Mouse (Mus musculus) macrophage (primary cell): ENCODE data around the gene D330020A13Rik. TPM values are rescaled to one million over a fixed set of nuclear protein-coding genes. Genes with fewer than 3 reads are reported as not detected.
"Not testable (repeated sequence)": the region's sequence is repeated elsewhere in the genome, so short reads cannot be mapped to it uniquely, and the experiment has no call there.

Experiments used
- H3K27ac ChIP-seq: fragments of 350-480 bp; formaldehyde crosslinking; 2 replicates; pipeline ENCODE4 v1.9.0; 2021
- H3K36me3 ChIP-seq: fragments of 350-480 bp; formaldehyde crosslinking; 2 replicates; pipeline ENCODE4 v1.9.0; 2021; ENCODE audit errors: inconsistent target
- H3K4me3 ChIP-seq: fragments of 350-480 bp; formaldehyde crosslinking; 2 replicates; pipeline ENCODE4 v1.9.0; 2021; ENCODE audit errors: inconsistent target
- H3K79me2 ChIP-seq: fragments of 350-480 bp; formaldehyde crosslinking; 2 replicates; pipeline ENCODE4 v1.9.0; 2021; ENCODE audit errors: inconsistent target
- WGBS: methylation state at CpG from one replicate; pipeline ENCODE4 v1.1.7; 2026; ENCODE audit warnings: inconsistent platforms; ENCODE audit not compliant: missing documents; 5-methylcytosine and 5-hydroxymethylcytosine counted together
- polyA plus RNA-seq: library from polyadenylated mRNA; stranded (reverse); fragments of 250-400 nt; gene quantifications from 3 replicates; pipeline ENCODE4 v1.2.4, GENCODE M21; 2018; ENCODE audit warnings: inconsistent platforms

D330020A13Rik gene
- polyA plus RNA-seq, 1 experiment from 2014 or later, result not detected

DNA sequence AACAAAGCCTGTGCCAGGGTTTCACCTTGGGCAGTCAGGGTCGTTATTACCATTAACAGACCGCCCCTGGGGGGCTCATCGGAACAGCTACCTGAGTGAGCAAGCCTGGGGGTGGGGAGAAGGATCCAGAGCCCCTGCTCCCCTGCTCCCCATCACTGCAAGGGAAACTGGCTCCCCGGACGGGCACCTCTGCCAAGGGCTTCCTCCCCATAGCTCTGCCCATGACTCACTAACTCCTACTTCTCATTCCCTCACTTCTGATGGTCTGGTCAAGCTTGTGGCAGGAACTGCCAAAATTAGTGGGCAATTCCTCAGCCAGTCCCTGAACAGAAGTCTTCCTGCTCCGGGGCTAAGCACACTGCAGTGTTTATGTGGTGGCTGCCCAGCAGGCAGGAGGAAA, 18.9 kb upstream of the D330020A13Rik start:
- no peaks in the 10 kb centered on the region for H3K79me2 ChIP-seq
- no peak overlapping the region for H3K4me3 ChIP-seq
- H3K27ac ChIP-seq, result no peak overlapping the region
- 40% methylated on average over 6 of the region's 6 CpGs for WGBS
- no peaks in the 10 kb centered on the region for H3K36me3 ChIP-seq

DNA sequence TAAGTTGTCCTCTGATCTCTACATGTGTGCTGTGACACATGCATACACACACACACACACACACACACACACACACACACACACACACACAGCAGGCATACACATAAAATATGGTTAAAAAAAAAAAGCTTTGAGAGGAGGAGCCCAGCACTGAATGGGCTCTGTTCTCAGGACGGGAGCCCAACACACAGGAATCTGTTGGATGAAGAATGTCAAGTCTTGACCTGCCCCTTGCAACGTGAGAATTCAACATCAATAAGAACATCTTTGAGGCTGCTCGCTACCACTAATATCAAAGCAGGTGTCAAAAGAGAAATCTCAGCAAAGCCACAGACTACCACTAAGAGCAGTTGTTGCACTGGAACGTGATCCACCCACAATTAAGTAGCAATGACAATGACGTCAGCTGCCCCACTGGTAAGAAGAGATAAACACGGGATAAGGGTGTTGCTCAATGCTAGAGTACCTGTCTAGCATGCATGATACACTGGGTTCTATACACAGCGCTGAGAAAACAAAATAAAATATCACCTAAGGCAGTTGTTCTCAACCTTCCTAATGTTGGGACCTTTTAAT, 17.2 kb upstream of the D330020A13Rik start:
- no peaks in the 10 kb centered on the region for H3K79me2 ChIP-seq
- H3K4me3 ChIP-seq, result no peak overlapping the region
- H3K27ac ChIP-seq, result no peak overlapping the region
- 79% methylated on average over 7 of the region's 7 CpGs for WGBS
- no peaks in the 10 kb centered on the region for H3K36me3 ChIP-seq

DNA sequence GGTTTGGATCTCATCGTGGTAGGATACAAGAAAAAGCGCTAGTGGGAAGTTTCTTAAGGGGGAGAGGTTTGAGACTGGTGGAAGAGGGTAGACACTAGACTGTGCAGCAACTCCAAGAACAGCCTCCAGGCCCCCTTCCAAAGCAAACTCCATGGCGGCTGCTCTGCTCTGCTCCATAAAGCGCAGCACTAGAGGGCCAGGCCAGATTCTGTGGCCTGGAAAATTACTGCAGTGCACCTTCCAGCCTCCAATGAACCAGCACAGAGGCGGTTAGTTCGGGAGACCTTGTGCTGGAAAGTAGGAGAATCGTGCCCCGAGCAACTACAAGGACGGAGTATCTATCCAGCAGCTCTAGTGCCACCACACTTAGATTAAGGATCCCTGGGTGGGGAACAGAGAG, 6.9 kb upstream of the D330020A13Rik start:
- H3K36me3 ChIP-seq, result no peaks in the 10 kb centered on the region
- H3K27ac ChIP-seq, result no peak overlapping the region
- H3K79me2 ChIP-seq, result no peaks in the 10 kb centered on the region
- no peak overlapping the region for H3K4me3 ChIP-seq
- 95% methylated on average over 9 of the region's 9 CpGs for WGBS

DNA sequence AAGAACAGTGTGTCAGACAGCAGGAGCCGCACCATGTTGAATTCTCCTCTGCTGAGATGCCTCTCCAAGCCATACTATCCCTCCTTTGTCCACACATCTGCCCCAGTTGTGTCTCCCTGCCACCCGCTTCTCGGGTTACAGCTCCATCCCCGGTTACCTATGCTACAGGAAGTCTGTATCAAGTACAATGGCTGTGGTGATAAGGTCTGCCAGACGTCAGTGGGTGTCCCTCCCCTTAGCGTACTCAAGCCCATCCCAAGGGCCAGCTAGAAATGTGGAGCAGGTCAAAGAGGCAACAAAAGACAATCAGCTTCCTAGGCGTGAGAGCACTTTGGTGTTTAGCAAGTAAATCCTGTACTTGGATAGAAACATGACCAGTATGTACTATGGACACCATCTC, 5.6 kb upstream of the D330020A13Rik start:
- Histone ChIP-seq H3K4me3 (no peak overlapping the region), H3K79me2 (no peaks in the 10 kb centered on the region), H3K36me3 (no peaks in the 10 kb centered on the region), H3K27ac (no peak overlapping the region)
- 45% methylated on average over 7 of the region's 7 CpGs for WGBS

DNA sequence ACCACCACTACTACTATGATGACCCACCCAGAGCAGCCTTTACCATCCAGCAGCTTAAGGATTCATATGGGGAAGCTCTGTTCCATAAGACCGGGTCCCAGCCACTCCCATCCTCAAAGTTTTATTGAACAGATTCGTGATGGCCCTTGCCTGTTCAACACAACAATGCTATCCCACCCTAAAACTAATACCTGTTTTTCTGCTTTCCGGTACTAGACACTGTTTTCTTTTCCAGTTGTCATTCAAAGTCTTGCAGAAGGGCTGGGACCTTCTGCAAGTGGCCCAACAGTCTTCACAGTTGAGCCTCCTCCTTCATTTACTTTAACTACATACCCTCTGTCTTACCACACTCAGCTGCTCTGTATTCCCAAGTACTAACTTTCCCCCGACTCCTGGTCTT, 4.7 kb upstream of the D330020A13Rik start:
- H3K27ac ChIP-seq, result no peak overlapping the region
- no peaks in the 10 kb centered on the region for H3K79me2 ChIP-seq
- no peaks in the 10 kb centered on the region for H3K36me3 ChIP-seq
- 86% methylated on average over 4 of the region's 4 CpGs for WGBS
- no peak overlapping the region for H3K4me3 ChIP-seq

DNA sequence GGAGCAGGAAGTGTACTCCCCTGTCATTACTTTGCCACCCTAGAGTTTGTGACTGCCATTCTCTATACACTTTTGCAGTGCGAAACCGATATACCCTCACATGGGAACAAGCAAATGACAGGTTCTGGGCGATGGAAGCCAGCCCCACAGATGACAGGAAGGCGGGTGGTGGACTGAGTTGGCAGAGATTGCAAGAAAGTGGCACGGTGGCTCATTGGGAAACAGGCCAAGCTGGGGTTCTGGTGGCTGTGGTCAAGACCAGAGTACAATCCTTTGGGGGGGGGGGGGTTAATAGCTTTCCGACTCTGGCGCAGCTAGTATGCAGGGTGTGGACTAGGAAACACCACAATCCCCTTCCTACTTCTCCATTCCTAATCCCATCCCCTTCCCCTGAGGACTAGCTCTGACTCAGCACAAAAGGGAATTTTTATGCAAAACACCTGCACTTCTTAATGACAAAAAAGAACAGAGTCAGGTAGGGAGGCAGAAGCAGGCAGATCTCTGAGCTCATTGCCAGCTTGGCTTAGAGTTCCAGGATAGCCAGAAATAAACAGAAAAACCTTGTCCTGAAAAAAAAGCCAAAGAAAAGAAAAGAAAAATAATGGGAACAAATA, 2.7 kb upstream of the D330020A13Rik start:
- Histone ChIP-seq H3K4me3 (no peak overlapping the region), H3K27ac (no peak overlapping the region), H3K79me2 (no peaks in the 10 kb centered on the region), H3K36me3 (no peaks in the 10 kb centered on the region)
- WGBS, result 52% methylated on average over 6 of the region's 7 CpGs

DNA sequence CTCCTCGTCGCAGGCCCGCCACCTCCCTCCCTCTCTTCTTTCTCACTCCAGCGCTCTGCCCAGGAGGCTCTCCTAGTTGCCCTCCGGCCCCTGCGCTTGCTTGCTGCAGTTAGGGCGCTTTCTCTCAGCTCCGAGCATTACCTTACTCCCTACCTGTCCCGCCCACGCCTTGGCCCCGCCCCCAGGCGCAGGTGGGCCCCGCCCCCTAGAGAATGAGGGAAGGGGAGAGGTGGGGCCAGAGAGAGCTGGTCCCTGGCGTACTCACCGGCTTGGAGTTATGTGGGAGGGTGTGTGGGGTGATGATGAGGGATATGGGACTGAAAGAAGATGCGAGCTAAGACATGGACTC, 595 bp downstream of the D330020A13Rik start:
- H3K36me3 ChIP-seq, result no peaks in the 10 kb centered on the region
- no peak overlapping the region for H3K27ac ChIP-seq
- H3K79me2 ChIP-seq, result no peaks in the 10 kb centered on the region
- H3K4me3 ChIP-seq, result no peak overlapping the region
- 2% methylated on average over 11 of the region's 16 CpGs for WGBS

DNA sequence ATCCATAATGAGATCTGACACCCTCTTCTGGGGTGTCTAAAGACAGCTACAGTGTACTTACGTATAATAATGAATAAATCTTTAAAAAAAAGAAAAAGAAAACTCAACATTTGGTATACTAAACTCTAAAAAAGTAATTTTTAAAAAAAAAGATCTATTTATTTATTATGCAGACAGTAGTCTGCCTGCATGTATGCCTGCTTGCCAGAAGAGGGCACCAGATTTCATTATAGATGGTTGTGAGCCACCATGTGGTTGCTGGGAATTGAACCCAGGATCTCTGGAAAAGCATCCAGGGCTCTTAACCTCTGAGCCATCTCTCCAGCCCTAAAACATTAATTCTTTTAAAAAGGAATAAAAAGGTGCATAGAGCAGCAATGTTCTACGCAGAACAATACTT, 2.4 kb downstream of the D330020A13Rik start:
- not testable (repeated sequence) for H3K27ac ChIP-seq, H3K79me2 ChIP-seq, H3K4me3 ChIP-seq, H3K36me3 ChIP-seq
- 94% methylated on average over 2 of the region's 2 CpGs for whole genome bisulfite sequencing

DNA sequence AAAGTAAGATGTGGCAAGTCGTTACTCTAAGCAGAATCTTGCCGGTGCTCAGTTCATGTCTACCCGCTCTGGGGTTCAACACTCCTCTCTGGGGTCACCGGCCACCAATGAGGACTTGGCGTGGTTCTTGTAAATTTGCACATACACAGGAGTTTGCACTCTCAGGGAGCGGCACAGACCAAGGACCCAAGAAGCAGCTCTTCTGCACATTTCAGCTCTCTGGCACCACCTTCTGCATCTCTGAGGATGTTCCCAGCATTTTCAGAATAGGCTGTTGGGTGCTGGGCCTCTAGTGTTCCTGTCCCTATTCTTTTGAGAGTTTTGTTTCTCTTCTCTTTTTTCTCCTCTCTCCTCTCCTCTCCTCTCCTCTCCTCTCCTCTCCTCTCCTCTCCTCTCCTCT, 7.0 kb downstream of the D330020A13Rik start:
- H3K4me3 ChIP-seq, result no peak overlapping the region
- 27% methylated on average over 6 of the region's 6 CpGs for WGBS
- H3K79me2 ChIP-seq, result no peaks in the 10 kb centered on the region
- H3K27ac ChIP-seq, result no peak overlapping the region
- H3K36me3 ChIP-seq, result no peaks in the 10 kb centered on the region

DNA sequence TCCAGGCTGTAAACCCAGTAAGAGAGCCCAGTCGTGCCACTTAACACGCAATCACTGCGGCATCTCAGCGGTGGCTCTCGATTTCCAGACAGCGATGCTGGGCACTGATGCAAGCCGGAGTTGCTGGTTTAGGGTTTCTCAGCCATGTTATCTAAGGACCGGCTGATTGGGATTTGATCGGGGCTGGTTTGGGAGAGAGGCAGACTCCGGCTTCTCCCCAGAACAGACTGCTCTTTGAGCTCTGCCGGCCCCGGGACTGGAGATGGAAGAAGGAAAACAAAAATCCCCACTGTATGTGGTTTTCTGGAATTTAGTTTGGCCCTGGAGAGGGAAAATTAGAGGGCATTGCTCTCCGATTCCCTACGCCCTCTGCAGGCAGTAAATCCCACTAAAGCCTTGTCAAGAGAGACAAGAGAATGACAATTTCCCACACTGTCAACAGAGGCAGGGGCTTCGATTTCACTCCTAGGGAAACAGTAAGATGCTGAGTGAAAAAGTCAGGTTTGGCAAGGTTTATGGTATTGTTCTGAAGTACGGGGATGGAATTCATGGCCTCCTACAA, 8.7 kb downstream of the D330020A13Rik start:
- no peak overlapping the region for H3K4me3 ChIP-seq

DNA sequence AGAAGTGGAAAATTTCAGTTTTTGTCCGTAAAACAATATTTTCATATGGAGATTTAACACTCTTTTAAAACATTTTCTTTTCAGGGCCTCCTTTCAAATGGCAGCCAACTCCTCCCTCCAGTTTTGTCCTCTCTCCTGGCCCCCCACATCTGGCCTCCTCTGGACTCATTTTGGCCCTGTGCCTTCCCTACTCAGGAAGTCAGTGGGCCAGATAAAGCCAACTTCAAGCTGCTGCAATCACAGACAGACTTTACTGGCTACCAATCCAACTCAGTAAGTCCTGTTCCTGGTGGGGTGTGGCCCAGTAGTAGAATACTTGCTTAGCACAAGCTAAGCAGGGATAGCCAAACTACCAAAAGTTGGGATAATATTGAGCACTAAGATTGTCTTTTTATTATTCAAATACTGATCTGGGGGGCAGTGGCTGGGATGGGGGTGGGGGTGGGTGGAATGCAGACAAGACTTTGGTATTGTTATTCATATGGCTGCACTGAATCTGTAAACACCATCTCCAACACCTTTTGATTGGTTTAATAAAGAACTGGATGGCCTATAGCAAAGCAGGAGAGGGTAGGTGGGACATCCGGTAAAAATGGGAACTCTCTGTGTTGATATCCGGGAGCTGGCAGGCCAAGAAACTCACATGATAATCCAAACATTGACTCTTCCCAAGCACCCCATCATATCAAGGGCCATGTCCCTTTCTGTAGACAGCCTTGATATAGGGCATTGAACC, 12.9 kb downstream of the D330020A13Rik start:
- Histone ChIP-seq H3K4me3 (no peak overlapping the region), H3K79me2 (no peaks in the 10 kb centered on the region), H3K27ac (no peak overlapping the region), H3K36me3 (no peaks in the 10 kb centered on the region)
- 77% methylated on average over 3 of the region's 3 CpGs for WGBS

More for the DNA sequence above, 8.7 kb downstream of the D330020A13Rik start:
- H3K27ac ChIP-seq, result no peak overlapping the region
- no peaks in the 10 kb centered on the region for H3K79me2 ChIP-seq
- WGBS, result 46% methylated on average over 16 of the region's 16 CpGs
- no peaks in the 10 kb centered on the region for H3K36me3 ChIP-seq

DNA sequence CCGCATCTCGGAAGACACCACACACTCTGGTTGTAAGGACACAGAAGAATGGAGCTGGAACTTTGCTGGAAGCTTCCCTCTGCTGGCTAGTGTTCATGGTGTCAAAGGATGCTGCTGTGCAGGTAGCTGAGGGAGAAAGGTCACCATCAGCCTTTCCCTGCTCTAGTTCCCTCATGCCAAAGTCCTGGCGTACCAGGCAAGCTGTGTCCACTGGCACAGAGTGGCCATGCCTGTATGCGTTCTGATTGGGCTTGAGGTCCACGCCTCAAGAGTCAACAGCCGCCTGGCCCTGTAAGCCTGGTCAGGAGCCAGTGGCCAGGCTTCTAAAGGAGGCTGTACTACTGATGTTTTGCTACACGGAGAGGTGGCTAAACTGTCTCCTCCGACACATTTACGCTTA, 15.2 kb downstream of the D330020A13Rik start:
- H3K79me2 ChIP-seq, result no peaks in the 10 kb centered on the region
- H3K27ac ChIP-seq, result no peak overlapping the region
- 98% methylated on average over 9 of the region's 9 CpGs for WGBS
- H3K36me3 ChIP-seq, result no peaks in the 10 kb centered on the region
- no peak overlapping the region for H3K4me3 ChIP-seq

DNA sequence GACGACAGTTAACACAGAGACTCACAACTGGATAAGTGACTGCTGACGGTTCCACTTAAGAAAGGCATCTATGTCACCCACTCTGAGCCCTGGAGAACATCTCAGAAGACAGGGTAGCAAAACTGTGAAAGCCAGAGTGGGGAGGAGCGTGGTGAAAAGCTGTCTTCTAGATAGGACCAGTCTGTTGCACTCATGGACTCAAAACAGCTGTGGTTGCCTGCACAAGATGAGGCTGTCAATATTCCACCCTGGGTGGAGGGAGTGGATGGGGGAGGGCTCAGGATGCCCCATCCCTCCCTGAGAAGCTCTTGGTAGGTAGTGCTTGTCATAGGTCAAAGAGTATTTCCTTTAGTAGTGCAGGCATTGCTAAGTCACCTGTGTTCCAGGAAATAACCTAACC, 15.6 kb downstream of the D330020A13Rik start:
- WGBS, result 88% methylated on average over 2 of the region's 3 CpGs
- H3K4me3 ChIP-seq, result no peak overlapping the region
- no peaks in the 10 kb centered on the region for H3K36me3 ChIP-seq
- H3K79me2 ChIP-seq, result no peaks in the 10 kb centered on the region
- H3K27ac ChIP-seq, result no peak overlapping the region

DNA sequence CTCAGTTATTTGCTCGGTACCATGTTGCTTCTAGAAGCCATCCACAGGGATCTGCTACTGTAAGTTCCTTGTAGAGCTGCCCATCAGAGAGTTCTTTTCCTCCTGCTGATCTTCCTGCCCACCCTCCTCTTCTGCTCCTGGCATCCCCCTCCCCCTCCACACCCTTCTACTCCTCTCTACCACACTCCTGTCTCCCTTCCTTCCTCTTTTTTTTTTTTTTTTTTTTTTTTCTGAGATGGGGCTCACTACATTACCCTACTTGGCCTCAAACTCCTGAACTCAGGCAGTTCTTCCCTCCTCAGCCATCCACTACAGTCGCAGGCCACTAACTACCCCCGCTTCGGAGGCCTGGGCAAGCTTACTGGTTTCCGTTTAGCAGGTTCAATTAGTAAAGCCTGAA, 18.3 kb downstream of the D330020A13Rik start:
- Histone ChIP-seq H3K79me2 (no peaks in the 10 kb centered on the region), H3K36me3 (no peaks in the 10 kb centered on the region), H3K27ac (no peak overlapping the region), H3K4me3 (no peak overlapping the region)
- WGBS, result 15% methylated on average over 5 of the region's 5 CpGs

DNA sequence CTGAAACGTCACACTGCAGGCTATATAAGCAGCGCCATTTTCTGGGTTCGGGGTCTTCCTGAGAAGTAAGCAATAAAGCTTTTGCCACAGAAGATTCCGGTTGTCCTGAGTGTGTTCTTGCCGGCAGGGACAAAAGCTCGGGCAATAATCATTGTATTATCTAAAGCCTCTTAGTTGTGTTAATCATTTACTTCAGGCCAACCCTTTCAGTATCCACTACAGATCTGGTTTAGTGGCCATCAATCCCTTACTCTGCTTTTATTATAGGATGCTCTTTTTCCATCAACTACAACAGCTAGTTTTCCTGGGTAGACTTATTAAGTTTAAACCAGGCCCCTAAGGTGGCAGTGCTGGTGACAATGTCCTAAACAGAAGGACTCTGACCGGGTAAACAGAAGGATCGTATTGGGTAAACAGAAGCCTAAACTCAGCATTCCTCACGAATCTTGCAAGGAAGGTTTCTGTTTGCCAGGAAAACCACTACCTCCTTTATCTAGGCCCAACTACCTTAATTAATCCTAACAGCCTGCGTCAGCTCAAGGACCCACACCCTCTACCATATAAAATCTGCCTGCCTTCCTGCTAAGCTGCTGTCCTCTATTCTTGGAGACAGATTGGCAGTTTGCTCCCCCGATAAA, 24.3 kb downstream of the D330020A13Rik start:
- 87% methylated on average over 10 of the region's 11 CpGs for WGBS
- Histone ChIP-seq H3K27ac (no peak overlapping the region), H3K79me2 (no peaks in the 10 kb centered on the region), H3K36me3 (no peaks in the 10 kb centered on the region), H3K4me3 (no peak overlapping the region)
